Mouse (Mus musculus) heart, embryonic 12.5 days (tissue): Measurements from ENCODE around the gene Pms1. TPM values are rescaled to one million over a fixed set of nuclear protein-coding genes. Genes with fewer than 3 reads are reported as not detected.
"Not testable (repeated sequence)": the region's sequence is repeated elsewhere in the genome, so short reads cannot be mapped to it uniquely, and the experiment has no call there.

Source experiments
- ATAC-seq: fragments of 200-750 bp; cut with Nextera tagmentation; 2 replicates; pipeline ENCODE4 v1.8.0; 2017; ENCODE audit warnings: moderate TSS enrichment, moderate library complexity; ENCODE audit not compliant: insufficient number of reproducible peaks, low FRiP score
- H3K27ac ChIP-seq: fragments of 300-500 bp; sonication (generic); 2 replicates; pipeline ENCODE4 v1.5.1; 2016; ENCODE audit warnings: mild to moderate bottlenecking, moderate library complexity; ENCODE audit not compliant: poor library complexity, severe bottlenecking
- H3K27me3 ChIP-seq: fragments of 300-500 bp; sonication (generic); replicated peaks from 2 replicates; pipeline ENCODE4 v1.6.1; 2016; ENCODE audit warnings: mild to moderate bottlenecking, moderate library complexity
- H3K36me3 ChIP-seq: fragments of 300-500 bp; sonication (generic); 2 replicates; pipeline ENCODE4 v1.6.1; 2016; ENCODE audit warnings: mild to moderate bottlenecking, moderate library complexity
- H3K4me1 ChIP-seq: fragments of 300-500 bp; sonication (generic); replicated peaks from 2 replicates; pipeline ENCODE4 v1.6.1; 2016; ENCODE audit warnings: mild to moderate bottlenecking
- H3K4me2 ChIP-seq: fragments of 300-500 bp; sonication (generic); 2 replicates; pipeline ENCODE4 v1.6.1; 2016; ENCODE audit warnings: mild to moderate bottlenecking, moderate library complexity
- H3K4me3 ChIP-seq: fragments of 300-500 bp; sonication (generic); 2 replicates; pipeline ENCODE4 v1.5.1; 2016; ENCODE audit warnings: mild to moderate bottlenecking
- H3K9ac ChIP-seq: fragments of 300-500 bp; sonication (generic); 2 replicates; pipeline ENCODE4 v1.6.1; 2016; ENCODE audit warnings: mild to moderate bottlenecking, moderate library complexity
- H3K9me3 ChIP-seq: fragments of 300-500 bp; sonication (generic); replicated peaks from 2 replicates; pipeline ENCODE4 v1.6.1; 2016; ENCODE audit warnings: mild to moderate bottlenecking, moderate library complexity
- WGBS: fragments of 180-500 bp; shearing (Covaris S2); methylation state at CpG from one replicate; pipeline ENCODE4 v1.1.7; 2016; 5-methylcytosine and 5-hydroxymethylcytosine counted together
- polyA plus RNA-seq: library from polyadenylated mRNA; unstranded; fragments of >200 nt; fragmentation: Nextera tagmentation; extraction: Ambion mirVana; gene quantifications from 2 replicates; pipeline ENCODE4 v1.2.1, GENCODE M21; 2016

The Pms1 gene
- 13.4 and 15.5 TPM in 2 replicates for polyA plus RNA-seq

- WGBS, result under 1% methylated on average over 66 of the region's 66 CpGs
- H3K4me2 ChIP-seq, result peak within 1 kb of the TSS; percentile 74
- peaks cover 8% of the 10 kb centered on the region for H3K36me3 ChIP-seq
- H3K9me3 ChIP-seq, result no peaks in the 10 kb centered on the region
- ATAC-seq, result peak; percentile 100
- no peaks in the 10 kb centered on the region for H3K27me3 ChIP-seq
- peak within 1 kb of the TSS; percentile 95 for H3K4me3 ChIP-seq
- H3K4me1 ChIP-seq, result peaks cover 5% of the 10 kb centered on the region; the same call in 1 of the 2 replicates
- H3K27ac ChIP-seq, result peak within 1 kb of the TSS; percentile 91
- peak within 1 kb of the TSS; percentile 89 for H3K9ac ChIP-seq
Observed at GRCm38 (mm10) chr1:53296581-53297383, at the start of gene Pms1, which contains the start of the genes Ormdl1 and Gm28778. Gene Pms1 (minus strand): TSS chr1:53297018. Gene Ormdl1 (plus strand): TSS chr1:53297095. Gene Gm28778 (plus strand): TSS chr1:53297111.

- Histone ChIP-seq H3K4me3 (no peak overlapping the region), H3K9ac (no peak overlapping the region), H3K27me3 (no peaks in the 10 kb centered on the region), H3K4me1 (no peaks in the 10 kb centered on the region), H3K27ac (no peak overlapping the region), H3K4me2 (no peak overlapping the region), H3K9me3 (peaks cover 11% of the 10 kb centered on the region; the same call in 1 of the 2 replicates), H3K36me3 (peaks cover 48% of the 10 kb centered on the region)
- ATAC-seq, result no peak
- WGBS, result 94% methylated on average over 2 of the region's 2 CpGs
Observed at GRCm38 (mm10) chr1:53341071-53341470, 44.3 kb upstream of the Pms1 start.

DNA sequence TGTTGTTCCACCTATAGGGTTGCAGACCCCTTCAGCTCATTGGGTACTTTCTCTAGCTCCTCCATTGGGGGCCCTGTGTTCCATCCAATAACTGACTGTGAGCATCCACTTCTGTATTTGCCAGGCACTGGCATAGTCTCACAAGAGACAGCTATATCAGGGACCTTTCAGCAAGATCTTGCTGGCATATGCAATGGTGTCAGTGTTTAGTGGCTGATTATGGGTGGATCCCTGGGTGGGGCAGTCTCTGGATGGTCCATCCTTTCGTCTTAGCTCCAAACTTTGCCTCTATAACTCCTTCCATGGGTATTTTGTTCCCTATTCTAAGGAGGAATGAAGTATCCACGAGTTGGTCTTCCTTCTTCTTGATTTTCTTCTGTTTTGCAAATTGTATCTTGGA is 40.6 kb upstream of the Pms1 start:
- H3K9ac ChIP-seq, ATAC-seq, H3K4me3 ChIP-seq, H3K27ac ChIP-seq, H3K27me3 ChIP-seq, H3K4me2 ChIP-seq, H3K4me1 ChIP-seq: not testable (repeated sequence)
- peaks cover 19% of the 10 kb centered on the region for H3K9me3 ChIP-seq
- WGBS, result 60% methylated on average over 2 of the region's 2 CpGs
- peaks cover 22% of the 10 kb centered on the region for H3K36me3 ChIP-seq

DNA sequence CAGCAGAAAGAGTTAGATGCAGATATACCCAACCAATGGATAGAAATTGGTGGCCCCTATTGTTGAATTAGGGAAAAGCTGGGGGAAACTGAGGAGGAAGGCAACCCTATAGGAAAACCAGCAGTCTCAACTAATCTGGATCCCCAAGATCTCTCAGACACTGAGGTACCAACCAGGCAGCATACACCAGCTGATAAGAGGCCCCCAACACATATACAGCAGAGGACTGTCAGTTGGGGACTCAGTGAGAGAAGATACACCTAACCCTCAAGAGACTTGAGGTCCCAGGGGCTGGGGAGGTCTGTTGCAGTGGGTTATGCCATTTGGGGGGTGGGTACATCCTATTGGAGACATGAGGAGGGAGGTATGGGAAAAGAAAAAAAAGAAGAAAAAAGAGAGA is 38.6 kb upstream of the Pms1 start:
- no peak for ATAC-seq
- H3K36me3 ChIP-seq, result peaks cover 3% of the 10 kb centered on the region; the same call in 1 of the 2 replicates
- no peaks in the 10 kb centered on the region for H3K4me1 ChIP-seq
- H3K27me3 ChIP-seq, result no peaks in the 10 kb centered on the region
- no peak overlapping the region for H3K4me2 ChIP-seq
- H3K9me3 ChIP-seq, result peaks cover 10% of the 10 kb centered on the region
- no peak overlapping the region for H3K27ac ChIP-seq
- no peak overlapping the region for H3K4me3 ChIP-seq
- no peak overlapping the region for H3K9ac ChIP-seq

DNA sequence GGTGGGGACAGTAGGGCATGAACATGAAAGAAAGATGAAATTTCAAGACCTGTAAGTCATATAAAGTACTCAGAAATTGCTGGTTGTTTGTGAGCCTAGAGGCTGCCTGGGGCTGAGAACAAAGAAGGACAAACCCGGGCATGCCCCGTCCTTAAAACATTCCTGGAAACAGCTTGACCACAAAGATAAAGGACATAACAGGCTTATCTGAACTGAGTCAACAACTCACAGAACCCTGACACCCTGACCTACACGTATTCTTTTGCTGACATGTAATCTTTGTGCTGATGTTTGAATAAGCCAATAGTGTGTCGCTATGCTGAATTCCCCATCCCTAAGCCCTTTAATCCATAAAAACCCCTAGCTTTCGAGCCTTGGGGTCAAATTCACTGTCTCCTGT is 36.7 kb upstream of the Pms1 start:
- H3K4me1 ChIP-seq, H3K27ac ChIP-seq, H3K4me2 ChIP-seq, H3K36me3 ChIP-seq, ATAC-seq, H3K9ac ChIP-seq, H3K9me3 ChIP-seq, H3K4me3 ChIP-seq, H3K27me3 ChIP-seq: not testable (repeated sequence)
- WGBS, result 42% methylated on average over 5 of the region's 5 CpGs

GRCm38 (mm10) chr1:53324827-53325494 is 28.1 kb upstream of the Pms1 start:
- H3K27me3 ChIP-seq, result no peaks in the 10 kb centered on the region
- ATAC-seq, result no peak
- H3K27ac ChIP-seq, result no peak overlapping the region
- H3K9me3 ChIP-seq, result no peaks in the 10 kb centered on the region
- WGBS, result 66% methylated on average over 5 of the region's 5 CpGs
- H3K9ac ChIP-seq, result no peak overlapping the region
- H3K4me3 ChIP-seq, result no peak overlapping the region
- H3K4me2 ChIP-seq, result no peak overlapping the region
- peaks cover 26% of the 10 kb centered on the region for H3K36me3 ChIP-seq
- H3K4me1 ChIP-seq, result no peaks in the 10 kb centered on the region

DNA sequence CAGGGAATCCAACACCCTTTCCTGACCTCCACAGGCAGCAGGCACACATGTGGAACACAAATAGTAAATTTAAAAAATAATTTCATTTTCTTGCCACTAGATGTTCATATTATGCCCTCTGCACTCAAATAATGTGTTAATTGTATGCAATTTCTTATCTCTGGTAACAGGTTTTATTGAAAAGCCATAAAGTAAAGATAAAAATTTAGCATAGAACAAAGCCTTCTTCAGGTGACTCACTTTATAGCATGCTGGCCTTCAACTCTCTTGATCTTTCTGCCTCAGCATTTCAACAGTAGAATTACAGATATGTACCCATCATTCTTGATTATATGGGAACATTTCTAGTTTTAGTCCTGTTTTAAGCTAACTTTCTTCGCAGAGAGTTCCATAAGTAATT is 27.5 kb upstream of the Pms1 start:
- 89% methylated on average over 1 of the region's 1 CpGs for WGBS
- no peak overlapping the region for H3K4me3 ChIP-seq
- H3K36me3 ChIP-seq, result peaks cover 28% of the 10 kb centered on the region
- H3K27me3 ChIP-seq, result no peaks in the 10 kb centered on the region
- no peak overlapping the region for H3K27ac ChIP-seq
- no peaks in the 10 kb centered on the region for H3K9me3 ChIP-seq
- no peak overlapping the region for H3K9ac ChIP-seq
- no peak for ATAC-seq
- H3K4me2 ChIP-seq, result no peak overlapping the region
- H3K4me1 ChIP-seq, result no peaks in the 10 kb centered on the region

DNA sequence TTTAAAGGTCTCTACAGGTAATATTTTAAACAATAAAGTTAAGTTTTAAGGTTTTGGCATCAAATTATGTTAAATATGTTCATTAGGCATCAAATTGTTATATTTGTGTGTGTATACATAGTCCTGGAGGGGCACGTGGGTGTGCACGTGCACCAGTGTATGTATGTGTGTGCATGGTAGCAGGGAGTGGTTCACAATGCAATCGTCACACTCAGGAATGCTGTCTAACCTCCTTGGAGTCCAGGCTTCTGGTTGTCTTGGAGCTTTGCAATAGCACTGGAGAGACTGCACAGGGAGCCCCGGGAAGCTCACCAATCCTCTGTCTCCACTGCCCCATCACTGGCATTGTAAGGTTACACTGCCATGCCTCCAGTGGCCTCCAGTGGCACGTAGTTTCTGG is 26.4 kb upstream of the Pms1 start:
- Histone ChIP-seq H3K36me3 (peaks cover 32% of the 10 kb centered on the region), H3K9ac (no peak overlapping the region), H3K9me3 (no peaks in the 10 kb centered on the region), H3K27me3 (no peaks in the 10 kb centered on the region), H3K4me1 (no peaks in the 10 kb centered on the region), H3K4me2 (no peak overlapping the region), H3K4me3 (no peak overlapping the region), H3K27ac (no peak overlapping the region)
- 88% methylated on average over 5 of the region's 5 CpGs for WGBS
- no peak for ATAC-seq

GRCm38 (mm10) chr1:53321662-53322344 is 25.0 kb upstream of the Pms1 start:
- no peaks in the 10 kb centered on the region for H3K4me1 ChIP-seq
- WGBS, result 94% methylated on average over 4 of the region's 4 CpGs
- no peak overlapping the region for H3K9ac ChIP-seq
- no peak overlapping the region for H3K4me3 ChIP-seq
- H3K4me2 ChIP-seq, result no peak overlapping the region
- ATAC-seq, result no peak
- peaks cover 38% of the 10 kb centered on the region for H3K36me3 ChIP-seq
- no peak overlapping the region for H3K27ac ChIP-seq
- no peaks in the 10 kb centered on the region for H3K9me3 ChIP-seq
- no peaks in the 10 kb centered on the region for H3K27me3 ChIP-seq

GRCm38 (mm10) chr1:53312989-53313967 is 16.5 kb upstream of the Pms1 start, which contains the start of gene Osgepl1:
Gene Osgepl1 (plus strand): TSS chr1:53313624.
- Histone ChIP-seq H3K9me3 (no peaks in the 10 kb centered on the region), H3K4me1 (no peaks in the 10 kb centered on the region), H3K27me3 (no peaks in the 10 kb centered on the region), H3K27ac (peak within 1 kb of the TSS; percentile 84), H3K4me3 (peak within 1 kb of the TSS; percentile 65), H3K36me3 (peaks cover 14% of the 10 kb centered on the region), H3K4me2 (peak within 1 kb of the TSS; percentile 65), H3K9ac (peak within 1 kb of the TSS; percentile 78)
- 2% methylated on average over 27 of the region's 27 CpGs for WGBS
- peak; percentile 96 for ATAC-seq
